In genomic region chrX:169085871-169086270, GRCm38 (mm10) we compare ENCODE assay signal across 9 mouse cellular contexts.
A peak's percentile ranks its signal among the peaks of the same experiment; 100 is the strongest.
DNase-seq lines count a peak whose midpoint lies in the region; ATAC-seq lines count a peak whose summit lies in the region.
"Had no signal": no experiment of that assay in that cellular context is flagged by ENCODE, and none has a peak within 500 bp of the region (broad histone marks: within the 10 kb centered on the region; RNA-seq: fewer than 3 reads in every experiment).

No protein-coding gene starts in this region.

- no peak for ATAC-seq in hindbrain, embryonic 12.5 days (ENCODE audit: low FRiP score)
- peak; percentile 71 for ATAC-seq in megakaryocyte-erythroid progenitor cell, adult 5-6 weeks (replicated peaks; ENCODE audit: low FRiP score, low TSS enrichment, poor library complexity, severe bottlenecking)

- no peak overlapping the region for H3K4me2 ChIP-seq in hindbrain, embryonic 12.5 days (replicated peaks)
- H3K4me2 ChIP-seq: liver, embryonic 15.5 days had no signal

- no peak overlapping the region for H3K4me3 ChIP-seq in hindbrain, embryonic 10.5 days
- H3K4me3 ChIP-seq in hindbrain, embryonic 12.5 days, result no peak overlapping the region
- H3K4me3 ChIP-seq: liver, embryonic 15.5 days had no signal

- H3K4me1 ChIP-seq in hindbrain, embryonic 10.5 days (replicated peaks), result no peaks in the 10 kb centered on the region
- no peaks in the 10 kb centered on the region for H3K4me1 ChIP-seq in hindbrain, embryonic 12.5 days
- H3K4me1 ChIP-seq: liver, embryonic 15.5 days had no signal

- peaks cover 38% of the 10 kb centered on the region for H3K27me3 ChIP-seq in hindbrain, embryonic 10.5 days (ENCODE audit: insufficient read depth, poor library complexity, severe bottlenecking)
- peaks cover 9% of the 10 kb centered on the region; the same call in 1 of the 2 replicates for H3K27me3 ChIP-seq in hindbrain, embryonic 12.5 days
- H3K27me3 ChIP-seq: liver, embryonic 15.5 days had no signal

- H3K9ac ChIP-seq in hindbrain, embryonic 12.5 days, result no peak overlapping the region
- H3K9ac ChIP-seq: liver, embryonic 15.5 days had no signal

- H3K9me3 ChIP-seq in hindbrain, embryonic 10.5 days, result no peaks in the 10 kb centered on the region
- no peaks in the 10 kb centered on the region for H3K9me3 ChIP-seq in hindbrain, embryonic 12.5 days (replicated peaks)
- H3K9me3 ChIP-seq: liver, embryonic 15.5 days had no signal

- H3K27ac ChIP-seq in hindbrain, embryonic 10.5 days, result no peak overlapping the region
- H3K27ac ChIP-seq in hindbrain, embryonic 12.5 days, result no peak overlapping the region
- H3K27ac ChIP-seq: liver, embryonic 15.5 days had no signal

- 18% methylated on average over 5 of the region's 5 CpGs for WGBS in hindbrain, embryonic 10.5 days
- 11% methylated on average over 5 of the region's 5 CpGs for WGBS in hindbrain, embryonic 12.5 days

- H3K36me3 ChIP-seq in hindbrain, embryonic 10.5 days, result no peaks in the 10 kb centered on the region
- H3K36me3 ChIP-seq in hindbrain, embryonic 12.5 days, result no peaks in the 10 kb centered on the region
- H3K36me3 ChIP-seq: liver, embryonic 15.5 days had no signal

- peak; percentile 20 for DNase-seq in hindbrain, embryonic 10.5 days (ENCODE audit: low spot score)
- peak; percentile 5 for DNase-seq in MN1 (ENCODE audit: low spot score)
- peak; percentile 2 for DNase-seq in cerebellum, adult 9-11 months
- peak; percentile 46 for DNase-seq in gastrocnemius, postnatal 10 days
- DNase-seq in layer of hippocampus, postnatal 10 days (ENCODE audit: low spot score in 2 of 2), result peak; percentile 54 to 67
- DNase-seq in thymus, adult 18-20 months, result peak; percentile 2 to 7

Comparison
In these comparisons a context has a peak if more than half of its experiments do, and no peak if none do; other contexts are left out.
1. DNase-seq: peak in every context shown above with its lines; median percentile 60 in layer of hippocampus, postnatal 10 days; 46 in gastrocnemius, postnatal 10 days; 20 in hindbrain, embryonic 10.5 days; 5 in MN1; 4 in thymus, adult 18-20 months; 2 in cerebellum, adult 9-11 months.